Mouse (Mus musculus) MEL (cell line): ENCODE results near the gene Sox15. TPM values are rescaled to one million over a fixed set of nuclear protein-coding genes. Genes with fewer than 3 reads are reported as not detected.

ENCODE experiments used
- DNase-seq: peaks from one replicate; pipeline ENCODE4 v3.0.0; 2011; ENCODE audit warnings: low read depth, low spot score
- H3K27ac ChIP-seq: 2 replicates; pipeline ENCODE4 v1.5.1; 2012; ENCODE audit warnings: low read depth, mild to moderate bottlenecking, control low read depth, low read length, moderate library complexity; ENCODE audit not compliant: control insufficient read depth
- H3K27me3 ChIP-seq, 2 experiments: fragments of 150-350 bp in 1 of 2; sonication (generic) in 1 of 2; 2 replicates each; pipeline ENCODE4 v1.6.1; 2012; ENCODE audit warnings: low read length in 2 of 2, mild to moderate bottlenecking in 2 of 2, improper control_type of control experiment in 1 of 2, moderate library complexity in 1 of 2; ENCODE audit not compliant: insufficient read depth in 2 of 2, control insufficient read depth in 1 of 2
- H3K36me3 ChIP-seq, 2 experiments: 2 replicates each; pipeline ENCODE4 v1.6.1; 2012 to 2014; ENCODE audit warnings: low read length in 2 of 2, improper control_type of control experiment in 1 of 2, inconsistent platforms in 1 of 2, mild to moderate bottlenecking in 1 of 2; ENCODE audit not compliant: insufficient read depth in 2 of 2, control insufficient read depth in 1 of 2
- H3K4me1 ChIP-seq, 2 experiments: fragments of 150-350 bp in 1 of 2; sonication (generic) in 1 of 2; 2 replicates each; pipeline ENCODE4 v1.6.1; 2012; ENCODE audit warnings: low read length in 2 of 2, improper control_type of control experiment in 1 of 2, mild to moderate bottlenecking in 1 of 2; ENCODE audit not compliant: insufficient read depth in 2 of 2, control insufficient read depth in 1 of 2
- H3K4me3 ChIP-seq, 2 experiments: fragments of 150-350 bp in 1 of 2; sonication (generic) in 1 of 2; 2 replicates each; pipeline ENCODE4 v1.5.1; 2012; ENCODE audit warnings: low read depth in 2 of 2, low read length in 2 of 2, mild to moderate bottlenecking in 2 of 2, moderate library complexity in 2 of 2, control low read depth in 1 of 2, improper control_type of control experiment in 1 of 2; ENCODE audit not compliant: control insufficient read depth in 1 of 2, insufficient read depth in 1 of 2
- H3K79me2 ChIP-seq: 2 replicates; pipeline ENCODE4 v1.6.1; 2012; ENCODE audit warnings: mild to moderate bottlenecking, low read length, moderate library complexity; ENCODE audit not compliant: control insufficient read depth, poor library complexity, insufficient read depth
- H3K9ac ChIP-seq: 2 replicates; pipeline ENCODE4 v1.6.1; 2012; ENCODE audit warnings: low read depth, mild to moderate bottlenecking, control low read depth, low read length, moderate library complexity; ENCODE audit not compliant: control insufficient read depth, poor library complexity, severe bottlenecking
- H3K9me3 ChIP-seq: fragments of 150-350 bp; sonication (generic); replicated peaks from 2 replicates; pipeline ENCODE4 v1.6.1; 2012; ENCODE audit warnings: mild to moderate bottlenecking, low read length, improper control_type of control experiment, moderate library complexity; ENCODE audit not compliant: insufficient read depth
- BHLHE40 ChIP-seq: IDR thresholded peaks from 2 replicates; pipeline ENCODE4 v1.6.1; 2012; ENCODE audit warnings: low read depth, mild to moderate bottlenecking, inconsistent platforms, low read length, improper control_type of control experiment, borderline replicate concordance
- CHD1 ChIP-seq: IDR thresholded peaks from 2 replicates; pipeline ENCODE4 v1.6.1; 2012; ENCODE audit warnings: low read depth, mild to moderate bottlenecking, inconsistent platforms, low read length, improper control_type of control experiment
- E2F4 ChIP-seq: IDR thresholded peaks from 2 replicates; pipeline ENCODE4 v1.6.1; 2011; ENCODE audit warnings: low read depth, low read length, improper control_type of control experiment, borderline replicate concordance
- EP300 ChIP-seq, 2 experiments: IDR thresholded peaks; 2 replicates each; pipeline ENCODE4 v1.6.1; 2011; ENCODE audit warnings: improper control_type of control experiment in 2 of 2, low read length in 2 of 2, low read depth in 1 of 2, mild to moderate bottlenecking in 1 of 2
- GATA1 ChIP-seq: IDR thresholded peaks from 2 replicates; pipeline ENCODE4 v1.6.1; 2011; ENCODE audit warnings: low read depth, low read length, improper control_type of control experiment
- HCFC1 ChIP-seq: IDR thresholded peaks from 2 replicates; pipeline ENCODE4 v1.6.1; 2012; ENCODE audit warnings: low read depth, mild to moderate bottlenecking, inconsistent platforms, low read length, improper control_type of control experiment, moderate library complexity
- JUND ChIP-seq: IDR thresholded peaks from 2 replicates; pipeline ENCODE4 v1.6.1; 2011; ENCODE audit warnings: low read depth, mild to moderate bottlenecking, improper control_type of control experiment, low read length
- MAZ ChIP-seq: IDR thresholded peaks from 2 replicates; pipeline ENCODE4 v1.6.1; 2012; ENCODE audit warnings: low read depth, mild to moderate bottlenecking, inconsistent platforms, low read length, improper control_type of control experiment
- MEF2A ChIP-seq: IDR thresholded peaks from 2 replicates; pipeline ENCODE4 v1.6.1; 2014; ENCODE audit warnings: low read depth, mild to moderate bottlenecking, inconsistent platforms, low read length, improper control_type of control experiment; ENCODE audit not compliant: poor library complexity, insufficient replicate concordance, severe bottlenecking; ENCODE audit errors: extremely low read depth
- MXI1 ChIP-seq: IDR thresholded peaks from 2 replicates; pipeline ENCODE4 v1.6.1; 2011; ENCODE audit warnings: mild to moderate bottlenecking, low read depth, low read length, improper control_type of control experiment
- MYB ChIP-seq: IDR thresholded peaks from 2 replicates; pipeline ENCODE4 v1.6.1; 2011; ENCODE audit warnings: mild to moderate bottlenecking, low read depth, low read length, improper control_type of control experiment
- MYC ChIP-seq: IDR thresholded peaks from 2 replicates; pipeline ENCODE4 v1.6.1; 2011; ENCODE audit warnings: low read depth, mild to moderate bottlenecking, low read length, improper control_type of control experiment, moderate library complexity
- NELFE ChIP-seq: IDR thresholded peaks from 2 replicates; pipeline ENCODE4 v1.6.1; 2011; ENCODE audit warnings: low read depth, low read length, improper control_type of control experiment
- POLR2AphosphoS2 ChIP-seq: IDR thresholded peaks from 2 replicates; pipeline ENCODE4 v1.6.1; 2011; ENCODE audit warnings: low read length, improper control_type of control experiment
- RAD21 ChIP-seq: IDR thresholded peaks from 2 replicates; pipeline ENCODE4 v1.6.1; 2011; ENCODE audit warnings: mild to moderate bottlenecking, low read depth, low read length, improper control_type of control experiment
- RCOR1 ChIP-seq: IDR thresholded peaks from 2 replicates; pipeline ENCODE4 v1.6.1; 2012; ENCODE audit warnings: low read depth, mild to moderate bottlenecking, inconsistent platforms, low read length, improper control_type of control experiment
- SMC3 ChIP-seq: IDR thresholded peaks from 2 replicates; pipeline ENCODE4 v1.6.1; 2011; ENCODE audit warnings: low read depth, low read length, improper control_type of control experiment
- TBP ChIP-seq: IDR thresholded peaks from 2 replicates; pipeline ENCODE4 v1.8.0; 2011; ENCODE audit warnings: low read depth, low read length, improper control_type of control experiment
- TCF12 ChIP-seq: IDR thresholded peaks from 2 replicates; pipeline ENCODE4 v1.6.1; 2014; ENCODE audit warnings: low read depth, mild to moderate bottlenecking, inconsistent platforms, low read length, improper control_type of control experiment, moderate library complexity
- USF1 ChIP-seq: IDR thresholded peaks from 2 replicates; pipeline ENCODE4 v1.6.1; 2014; ENCODE audit warnings: low read depth, mild to moderate bottlenecking, inconsistent platforms, low read length, improper control_type of control experiment, moderate library complexity
- ZC3H11A ChIP-seq: IDR thresholded peaks from 2 replicates; pipeline ENCODE4 v1.6.1; 2012; ENCODE audit warnings: low read depth, mild to moderate bottlenecking, inconsistent platforms, low read length, improper control_type of control experiment
- ZMIZ1 ChIP-seq: IDR thresholded peaks from 2 replicates; pipeline ENCODE4 v1.6.1; 2012; ENCODE audit warnings: low read depth, mild to moderate bottlenecking, inconsistent platforms, low read length, improper control_type of control experiment, moderate library complexity
- ZNF384 ChIP-seq: IDR thresholded peaks from 2 replicates; pipeline ENCODE4 v1.6.1; 2012; ENCODE audit warnings: low read depth, mild to moderate bottlenecking, inconsistent platforms, low read length, improper control_type of control experiment
- polyA plus RNA-seq, 2 experiments: library from polyadenylated mRNA; stranded (reverse) in 1 of 2; unstranded in 1 of 2; fragments of >175 nt in 1 of 2; fragments of >200 nt in 1 of 2; gene quantifications; 2 replicates each; pipeline versions ENCODE4 v1.2.1 to v1.2.4; 2012; ENCODE audit warnings: low replicate concordance in 2 of 2, low read depth in 1 of 2; ENCODE audit not compliant: insufficient read length in 2 of 2, insufficient read depth in 1 of 2, missing spikeins in 1 of 2
- total RNA-seq: library from RNA; depleted of rRNA; stranded (reverse); fragments of 300-350 nt; gene quantifications from 2 replicates; pipeline ENCODE4 v1.2.3, GENCODE M21; 2012

Sox15 gene
- total and polyA plus RNA-seq, 3 experiments: 0.11 TPM; not detected in 2

GRCm38 (mm10) chr11:69681314-69682208 lies 26.4 kb downstream of the Sox15 start, which contains the start of gene Senp3 (continued):
- TF ChIP-seq CHD1: no peak
- TF ChIP-seq TCF12: peak; percentile 72
- TF ChIP-seq EP300 (IDR thresholded peaks at IDR 0.05; ENCODE audit: low read depth in 1 of 2, low read length in 2 of 2): no peak
- TF ChIP-seq NELFE: peak; percentile 97
- TF ChIP-seq ZNF384: no peak
- no peak for TF ChIP-seq E2F4
- TF ChIP-seq, all 39 proteins: peak for 21

GRCm38 (mm10) chr11:69682209-69682839 lies 27.2 kb downstream of the Sox15 start:
- no peaks in the 10 kb centered on the region for H3K9me3 ChIP-seq
- peak overlapping the region; percentile 84 for H3K27ac ChIP-seq
- TF ChIP-seq ZC3H11A (no peak), TBP (no peak), CHD1 (peak; percentile 92; the same call in 1 of the 2 replicates), EP300 (IDR thresholded peaks at IDR 0.05; ENCODE audit: low read depth in 1 of 2, low read length in 2 of 2) (0 out of 4 replicates have a peak, but pooled peaks of 1 of the 2 experiments have one; percentile 2), RCOR1 (peak; percentile 26; the same call in 1 of the 2 replicates), GATA1 (no peak), MYC (peak; percentile 40; the same call in 1 of the 2 replicates), HCFC1 (0 out of 2 replicates have a peak, but pooled peaks have one; percentile 12)
- TF ChIP-seq, all 39 proteins: peak for 5
- Histone ChIP-seq H3K9ac (peak overlapping the region; percentile 85), H3K36me3 (peaks cover 13 to 18% of the 10 kb centered on the region in 2 experiments), H3K79me2 (peaks cover 24% of the 10 kb centered on the region), H3K4me1 (peaks cover 6 to 12% of the 10 kb centered on the region in 2 experiments; a peak in 3 of 4 replicates), H3K4me3 (peak overlapping the region; percentile 61 to 69), H3K27me3 (no peaks in the 10 kb centered on the region)
- DNase-seq: no peak

- Histone ChIP-seq H3K27ac (no peak overlapping the region), H3K36me3 (peaks cover 10 to 18% of the 10 kb centered on the region in 2 experiments), H3K9ac (peak overlapping the region; percentile 85), H3K4me1 (peaks cover 6 to 12% of the 10 kb centered on the region in 2 experiments; a peak in 3 of 4 replicates), H3K79me2 (peaks cover 24% of the 10 kb centered on the region), H3K27me3 (no peaks in the 10 kb centered on the region), H3K9me3 (no peaks in the 10 kb centered on the region), H3K4me3 (peak overlapping the region; percentile 61 to 69)
- peak; percentile 97 for DNase-seq
- TF ChIP-seq MXI1: no peak; the same call in 1 of the 2 replicates
- TF ChIP-seq ZMIZ1: no peak
- no peak for TF ChIP-seq NELFE
- TF ChIP-seq MAZ: no peak; the same call in 1 of the 2 replicates
- no peak for TF ChIP-seq CHD1
- no peak for TF ChIP-seq MYB
- TF ChIP-seq POLR2AphosphoS2: no peak
- TF ChIP-seq USF1: no peak
- peak; percentile 88 for TF ChIP-seq SMC3
- TF ChIP-seq RAD21: peak; percentile 94
- no peak for TF ChIP-seq BHLHE40
- 0 out of 2 replicates have a peak, but pooled peaks have one; percentile 44 for TF ChIP-seq TBP
- no peak for TF ChIP-seq MEF2A
- TF ChIP-seq JUND: no peak; the same call in 1 of the 2 replicates
- TF ChIP-seq HCFC1: no peak
- peak; percentile 47; the same call in 1 of the 2 replicates for TF ChIP-seq MYC
Observed at GRCm38 (mm10) chr11:69682840-69683533, 27.9 kb downstream of the Sox15 start.
